Mouse (Mus musculus) activated CD4-positive, CD25-positive, alpha-beta regulatory T cell, adult 4 months (primary cell): ENCODE measurements around the gene Rab28. TPM values are rescaled to one million over a fixed set of nuclear protein-coding genes. Genes with fewer than 3 reads are reported as not detected.
"Not testable (repeated sequence)": the region's sequence is repeated elsewhere in the genome, so short reads cannot be mapped to it uniquely, and the experiment has no call there.

ENCODE experiments used
- ATAC-seq: one replicate; pipeline ENCODE4 v1.8.0; 2017
- polyA plus RNA-seq, 2 experiments: library from polyadenylated mRNA; unstranded; fragments of 100-300 nt; shearing (Covaris generic); gene quantifications; one replicate each; pipeline ENCODE4 v1.2.1; 2017

The Rab28 gene
- polyA plus RNA-seq, result 10 to 100 TPM; 23.0 to 24.1 TPM

- ATAC-seq, result peak; percentile 94
Observed at GRCm38 (mm10) chr5:41708051-41708630, at the start of gene Rab28. Gene Rab28, minus strand, starts transcription at chr5:41708157.

GRCm38 (mm10) chr5:41757338-41757737, 49.4 kb upstream of the Rab28 start:
- no peak for ATAC-seq

GRCm38 (mm10) chr5:41756396-41756795, 48.4 kb upstream of the Rab28 start:
- ATAC-seq, result no peak

- no peak for ATAC-seq
Observed at GRCm38 (mm10) chr5:41755373-41755960, 47.5 kb upstream of the Rab28 start.

GRCm38 (mm10) chr5:41754836-41755235, 46.9 kb upstream of the Rab28 start:
- ATAC-seq, result no peak

- no peak for ATAC-seq
Observed at GRCm38 (mm10) chr5:41754226-41754775, 46.3 kb upstream of the Rab28 start.

- no peak for ATAC-seq
Observed at GRCm38 (mm10) chr5:41752721-41753120, 44.8 kb upstream of the Rab28 start.

- ATAC-seq, result no peak
Observed at GRCm38 (mm10) chr5:41744898-41745780, 37.2 kb upstream of the Rab28 start.

GRCm38 (mm10) chr5:41744234-41744633, 36.3 kb upstream of the Rab28 start:
- no peak for ATAC-seq

GRCm38 (mm10) chr5:41738817-41739216, 30.9 kb upstream of the Rab28 start:
- ATAC-seq, result no peak

- ATAC-seq, result no peak
Observed at GRCm38 (mm10) chr5:41737039-41737438, 29.1 kb upstream of the Rab28 start.

GRCm38 (mm10) chr5:41727017-41727416, 19.1 kb upstream of the Rab28 start:
- no peak for ATAC-seq

- no peak for ATAC-seq
Observed at GRCm38 (mm10) chr5:41725573-41725972, 17.6 kb upstream of the Rab28 start.

- peak; percentile 4 for ATAC-seq
Observed at GRCm38 (mm10) chr5:41707115-41708015, 592 bp downstream of the Rab28 start.

- ATAC-seq, result no peak
Observed at GRCm38 (mm10) chr5:41706777-41707114, 1.2 kb downstream of the Rab28 start.

GRCm38 (mm10) chr5:41701085-41701484, 6.9 kb downstream of the Rab28 start:
- not testable (repeated sequence) for ATAC-seq

- no peak for ATAC-seq
Observed at GRCm38 (mm10) chr5:41697958-41698357, 10.0 kb downstream of the Rab28 start.

GRCm38 (mm10) chr5:41685016-41685415, 22.9 kb downstream of the Rab28 start:
- ATAC-seq, result no peak

GRCm38 (mm10) chr5:41683976-41684375, 24.0 kb downstream of the Rab28 start:
- ATAC-seq, result no peak

GRCm38 (mm10) chr5:41666012-41666411, 41.9 kb downstream of the Rab28 start:
- ATAC-seq, result no peak

GRCm38 (mm10) chr5:41636793-41637192, 71.2 kb downstream of the Rab28 start:
- no peak for ATAC-seq
